Mouse (Mus musculus): ENCODE measurements around the gene Atp8a2. TPM values are rescaled to one million over a fixed set of nuclear protein-coding genes. Genes with fewer than 3 reads are reported as not detected.

The Atp8a2 gene
- polyA plus RNA-seq, 1 experiment from 2014 or later, result 0.74 TPM

GRCm38 (mm10) chr14:59966981-59967380 lies 230.0 kb downstream of the Atp8a2 start:
- no peak for ATAC-seq (ENCODE audit: low FRiP score, low TSS enrichment)
- Histone ChIP-seq H3K27ac (ENCODE audit: low read depth, low read length) (no peak overlapping the region), H3K9ac (ENCODE audit: low read depth, low read length) (no peak overlapping the region), H3K4me1 (ENCODE audit: control insufficient read depth, insufficient read depth, low read length) (peaks cover 22% of the 10 kb centered on the region; the same call in 1 of the 2 replicates), H3K36me3 (ENCODE audit: control insufficient read depth, insufficient read depth, low read length) (no peaks in the 10 kb centered on the region), H3K4me2 (replicated peaks; ENCODE audit: low read depth, low read length) (no peak overlapping the region), H3K4me3 (ENCODE audit: low read length) (no peak overlapping the region), H3K9me3 (ENCODE audit: control insufficient read depth, low read length) (no peaks in the 10 kb centered on the region), H3K27me3 (ENCODE audit: control insufficient read depth, insufficient read depth, low read length) (no peaks in the 10 kb centered on the region)
- WGBS, result 82% methylated on average over 4 of the region's 4 CpGs

GRCm38 (mm10) chr14:59964569-59964968 lies 232.4 kb downstream of the Atp8a2 start:
- no peak for ATAC-seq (ENCODE audit: low FRiP score, low TSS enrichment)
- no peaks in the 10 kb centered on the region for H3K36me3 ChIP-seq (ENCODE audit: control insufficient read depth, insufficient read depth, low read length)
- no peak overlapping the region for H3K27ac ChIP-seq (ENCODE audit: low read depth, low read length)
- 92% methylated on average over 5 of the region's 5 CpGs for WGBS
- H3K27me3 ChIP-seq (ENCODE audit: control insufficient read depth, insufficient read depth, low read length), result no peaks in the 10 kb centered on the region
- no peaks in the 10 kb centered on the region for H3K9me3 ChIP-seq (ENCODE audit: control insufficient read depth, low read length)
- no peak overlapping the region for H3K4me2 ChIP-seq (replicated peaks; ENCODE audit: low read depth, low read length)
- peaks cover 18% of the 10 kb centered on the region for H3K4me1 ChIP-seq (ENCODE audit: control insufficient read depth, insufficient read depth, low read length)
- no peak overlapping the region for H3K9ac ChIP-seq (ENCODE audit: low read depth, low read length)
- no peak overlapping the region for H3K4me3 ChIP-seq (ENCODE audit: low read length)

- Histone ChIP-seq H3K9me3 (ENCODE audit: control insufficient read depth, low read length) (no peaks in the 10 kb centered on the region), H3K4me3 (ENCODE audit: low read length) (no peak overlapping the region), H3K4me2 (replicated peaks; ENCODE audit: low read depth, low read length) (peak overlapping the region; percentile 1; the same call in 1 of the 2 replicates), H3K27ac (ENCODE audit: low read depth, low read length) (peak overlapping the region; percentile 67; the same call in 1 of the 2 replicates), H3K27me3 (ENCODE audit: control insufficient read depth, insufficient read depth, low read length) (no peaks in the 10 kb centered on the region), H3K9ac (ENCODE audit: low read depth, low read length) (no peak overlapping the region), H3K36me3 (ENCODE audit: control insufficient read depth, insufficient read depth, low read length) (no peaks in the 10 kb centered on the region), H3K4me1 (ENCODE audit: control insufficient read depth, insufficient read depth, low read length) (peaks cover 16% of the 10 kb centered on the region)
- ATAC-seq (ENCODE audit: low FRiP score, low TSS enrichment), result peak; percentile 92
- 29% methylated on average over 9 of the region's 9 CpGs for WGBS
These were observed 236.0 kb downstream of the Atp8a2 start for GRCm38 (mm10) chr14:59960961-59961360.

GRCm38 (mm10) chr14:59960214-59960890 lies 236.6 kb downstream of the Atp8a2 start:
- H3K9ac ChIP-seq (ENCODE audit: low read depth, low read length), result no peak overlapping the region
- H3K36me3 ChIP-seq (ENCODE audit: control insufficient read depth, insufficient read depth, low read length), result no peaks in the 10 kb centered on the region
- H3K27ac ChIP-seq (ENCODE audit: low read depth, low read length), result peak overlapping the region; percentile 67; the same call in 1 of the 2 replicates
- 32% methylated on average over 9 of the region's 9 CpGs for WGBS
- peaks cover 16% of the 10 kb centered on the region for H3K4me1 ChIP-seq (ENCODE audit: control insufficient read depth, insufficient read depth, low read length)
- peak overlapping the region; percentile 1; the same call in 1 of the 2 replicates for H3K4me2 ChIP-seq (replicated peaks; ENCODE audit: low read depth, low read length)
- peak; percentile 75 for ATAC-seq (ENCODE audit: low FRiP score, low TSS enrichment)
- no peaks in the 10 kb centered on the region for H3K27me3 ChIP-seq (ENCODE audit: control insufficient read depth, insufficient read depth, low read length)
- no peaks in the 10 kb centered on the region for H3K9me3 ChIP-seq (ENCODE audit: control insufficient read depth, low read length)
- H3K4me3 ChIP-seq (ENCODE audit: low read length), result no peak overlapping the region

GRCm38 (mm10) chr14:59959723-59960122 lies 237.3 kb downstream of the Atp8a2 start:
- Histone ChIP-seq H3K4me2 (replicated peaks; ENCODE audit: low read depth, low read length) (0 out of 2 replicates have a peak overlapping the region, but pooled peaks have one; percentile 8), H3K27me3 (ENCODE audit: control insufficient read depth, insufficient read depth, low read length) (no peaks in the 10 kb centered on the region), H3K9ac (ENCODE audit: low read depth, low read length) (no peak overlapping the region), H3K9me3 (ENCODE audit: control insufficient read depth, low read length) (no peaks in the 10 kb centered on the region), H3K4me1 (ENCODE audit: control insufficient read depth, insufficient read depth, low read length) (peaks cover 16% of the 10 kb centered on the region), H3K36me3 (ENCODE audit: control insufficient read depth, insufficient read depth, low read length) (no peaks in the 10 kb centered on the region), H3K4me3 (ENCODE audit: low read length) (no peak overlapping the region), H3K27ac (ENCODE audit: low read depth, low read length) (peak overlapping the region; percentile 67; the same call in 1 of the 2 replicates)
- WGBS, result 21% methylated on average over 8 of the region's 8 CpGs
- no peak for ATAC-seq (ENCODE audit: low FRiP score, low TSS enrichment)

- Histone ChIP-seq H3K4me1 (ENCODE audit: control insufficient read depth, insufficient read depth, low read length) (peaks cover 6% of the 10 kb centered on the region), H3K4me2 (replicated peaks; ENCODE audit: low read depth, low read length) (no peak overlapping the region), H3K36me3 (ENCODE audit: control insufficient read depth, insufficient read depth, low read length) (no peaks in the 10 kb centered on the region), H3K9ac (ENCODE audit: low read depth, low read length) (no peak overlapping the region), H3K27me3 (ENCODE audit: control insufficient read depth, insufficient read depth, low read length) (no peaks in the 10 kb centered on the region), H3K4me3 (ENCODE audit: low read length) (no peak overlapping the region), H3K9me3 (ENCODE audit: control insufficient read depth, low read length) (no peaks in the 10 kb centered on the region), H3K27ac (ENCODE audit: low read depth, low read length) (no peak overlapping the region)
- peak; percentile 49; the same call in 1 of the 2 replicates for ATAC-seq (ENCODE audit: low FRiP score, low TSS enrichment)
- 8% methylated on average over 5 of the region's 5 CpGs for WGBS
These were observed 247.0 kb downstream of the Atp8a2 start for GRCm38 (mm10) chr14:59949983-59950382.

DNA sequence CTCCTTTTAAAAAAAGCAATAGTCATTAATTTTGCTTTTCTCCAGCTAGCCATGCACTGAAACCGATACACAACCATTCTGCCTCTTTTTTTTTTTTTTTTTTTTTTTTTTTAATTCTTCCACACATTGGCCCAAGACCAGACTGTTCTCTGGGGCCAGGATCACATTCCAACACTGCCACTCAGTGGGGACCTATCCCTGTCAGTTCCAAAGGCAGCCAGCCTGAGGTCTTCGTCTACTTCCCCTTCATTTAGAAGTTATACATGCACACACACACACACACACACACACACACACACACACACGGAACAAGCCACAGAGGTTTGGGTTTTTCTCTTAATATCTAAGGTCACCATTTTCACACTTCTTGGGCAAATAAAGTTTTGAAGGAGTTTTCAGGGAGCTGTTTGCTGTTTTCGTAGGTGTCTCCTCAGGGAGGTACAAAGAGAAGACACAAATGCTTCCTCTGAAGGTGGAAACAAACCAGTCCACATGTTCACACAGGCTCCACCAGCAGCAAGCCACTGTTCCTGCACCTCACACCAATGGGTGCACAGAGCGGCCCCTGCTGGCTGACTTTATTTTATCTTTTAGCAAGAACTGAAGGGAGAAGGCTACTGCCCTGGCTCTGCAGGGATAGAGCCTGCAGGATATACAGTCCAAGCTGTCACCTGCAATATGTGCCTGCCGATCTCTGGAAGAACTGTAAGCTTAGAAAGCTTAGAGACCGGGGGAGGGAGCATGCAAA lies 253.9 kb downstream of the Atp8a2 start:
- Histone ChIP-seq H3K27ac (ENCODE audit: low read depth, low read length) (no peak overlapping the region), H3K36me3 (ENCODE audit: control insufficient read depth, insufficient read depth, low read length) (no peaks in the 10 kb centered on the region), H3K4me2 (replicated peaks; ENCODE audit: low read depth, low read length) (no peak overlapping the region), H3K27me3 (ENCODE audit: control insufficient read depth, insufficient read depth, low read length) (no peaks in the 10 kb centered on the region), H3K9me3 (ENCODE audit: control insufficient read depth, low read length) (no peaks in the 10 kb centered on the region), H3K4me3 (ENCODE audit: low read length) (no peak overlapping the region), H3K9ac (ENCODE audit: low read depth, low read length) (no peak overlapping the region), H3K4me1 (ENCODE audit: control insufficient read depth, insufficient read depth, low read length) (no peaks in the 10 kb centered on the region)
- 25% methylated on average over 7 of the region's 7 CpGs for WGBS
- ATAC-seq (ENCODE audit: low FRiP score, low TSS enrichment), result peak; percentile 86

DNA sequence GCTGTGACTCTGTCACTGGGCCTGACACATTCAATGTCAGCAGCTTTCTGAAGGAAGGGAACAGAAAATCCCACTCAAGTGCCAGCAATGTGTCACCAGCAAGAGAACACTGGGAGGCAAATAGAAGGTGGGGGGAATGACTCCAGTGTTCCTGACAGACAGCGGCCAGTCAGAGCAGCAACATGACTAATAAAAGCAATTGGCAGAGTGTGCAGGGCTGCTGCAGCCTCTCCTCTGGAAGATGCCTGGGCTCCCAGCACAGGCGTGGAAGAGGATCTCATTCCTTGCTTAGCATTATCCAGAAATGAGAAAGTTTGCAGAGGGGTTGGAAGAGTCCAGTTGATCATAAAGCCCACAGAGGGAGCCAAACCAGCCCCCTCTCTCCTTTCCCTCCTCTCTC lies 254.8 kb downstream of the Atp8a2 start:
- Histone ChIP-seq H3K9ac (ENCODE audit: low read depth, low read length) (no peak overlapping the region), H3K27ac (ENCODE audit: low read depth, low read length) (no peak overlapping the region), H3K4me2 (replicated peaks; ENCODE audit: low read depth, low read length) (no peak overlapping the region), H3K4me3 (ENCODE audit: low read length) (no peak overlapping the region), H3K9me3 (ENCODE audit: control insufficient read depth, low read length) (no peaks in the 10 kb centered on the region), H3K36me3 (ENCODE audit: control insufficient read depth, insufficient read depth, low read length) (no peaks in the 10 kb centered on the region), H3K27me3 (ENCODE audit: control insufficient read depth, insufficient read depth, low read length) (no peaks in the 10 kb centered on the region), H3K4me1 (ENCODE audit: control insufficient read depth, insufficient read depth, low read length) (no peaks in the 10 kb centered on the region)
- 74% methylated on average over 2 of the region's 2 CpGs for WGBS
- no peak for ATAC-seq (ENCODE audit: low FRiP score, low TSS enrichment)

DNA sequence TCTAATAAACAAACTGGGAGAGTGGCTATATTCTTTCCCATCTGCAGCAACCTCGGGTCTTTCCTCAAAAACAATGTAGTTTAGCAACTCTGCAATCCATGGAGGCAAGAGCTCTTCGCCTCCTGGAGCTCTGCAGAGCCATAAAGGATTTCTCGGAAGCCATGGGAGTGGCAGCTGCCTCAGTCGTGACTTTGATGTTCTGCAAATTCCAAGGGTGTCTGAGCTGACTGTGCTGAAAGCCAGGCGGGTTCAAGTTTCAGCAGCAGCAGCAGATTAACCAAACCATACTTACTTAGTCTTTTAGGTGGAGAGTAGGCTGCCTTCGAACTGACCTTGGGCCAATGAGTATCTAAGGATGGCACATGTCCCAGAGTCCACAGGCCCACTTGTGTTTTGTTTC lies 264.6 kb downstream of the Atp8a2 start:
- ATAC-seq (ENCODE audit: low FRiP score, low TSS enrichment), result no peak
- Histone ChIP-seq H3K4me1 (ENCODE audit: control insufficient read depth, insufficient read depth, low read length) (no peaks in the 10 kb centered on the region), H3K9me3 (ENCODE audit: control insufficient read depth, low read length) (no peaks in the 10 kb centered on the region), H3K4me2 (replicated peaks; ENCODE audit: low read depth, low read length) (no peak overlapping the region), H3K27me3 (ENCODE audit: control insufficient read depth, insufficient read depth, low read length) (no peaks in the 10 kb centered on the region), H3K36me3 (ENCODE audit: control insufficient read depth, insufficient read depth, low read length) (no peaks in the 10 kb centered on the region), H3K9ac (ENCODE audit: low read depth, low read length) (no peak overlapping the region), H3K4me3 (ENCODE audit: low read length) (no peak overlapping the region), H3K27ac (ENCODE audit: low read depth, low read length) (no peak overlapping the region)
- WGBS, result 18% methylated on average over 6 of the region's 6 CpGs
